Mouse (Mus musculus) embryonic fibroblast, embryonic 13.5 days (primary cell): ENCODE results near the gene Amer2.

Source experiments
- CTCF ChIP-seq: IDR thresholded peaks from 2 replicates; pipeline ENCODE4 v1.5.1; 2011; ENCODE audit warnings: mild to moderate bottlenecking, control low read depth, low read length, moderate library complexity, borderline replicate concordance; ENCODE audit not compliant: insufficient read depth
- POLR2A ChIP-seq: IDR thresholded peaks from 2 replicates; pipeline ENCODE4 v1.6.1; 2011; ENCODE audit warnings: low read depth, mild to moderate bottlenecking, control low read depth, low read length, moderate library complexity

DNA sequence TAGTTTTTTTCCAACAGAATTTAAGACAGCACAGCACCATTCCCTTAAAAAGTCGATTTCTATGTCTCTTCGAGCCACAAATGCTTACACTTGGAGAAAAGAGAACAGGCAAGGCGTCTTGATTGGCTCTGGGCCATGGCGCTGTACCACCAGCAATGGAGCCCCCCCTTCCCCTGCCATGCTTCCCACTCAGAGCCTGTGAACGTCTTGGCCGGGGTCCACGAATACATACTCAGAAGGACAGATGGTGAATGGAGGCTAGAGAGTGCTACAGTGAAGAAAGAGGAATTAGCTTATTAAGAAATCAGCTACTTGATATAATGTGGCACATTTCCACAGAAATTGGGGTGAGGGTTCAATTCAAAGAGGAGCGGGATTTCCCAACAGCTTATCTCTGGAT is 41.6 kb downstream of the Amer2 start:
- no peak for TF ChIP-seq POLR2A
- no peak for TF ChIP-seq CTCF
